Mouse (Mus musculus) testis, postnatal 10 days (tissue): ENCODE measurements around the gene Rasgef1a.

ENCODE experiments used
- DNase-seq: peaks from one replicate; pipeline ENCODE4 v3.0.0; 2021; ENCODE audit warnings: low spot score

Rasgef1a gene

GRCm38 (mm10) chr6:118027036-118027435 is 15.8 kb downstream of the Rasgef1a start:
- no peak for DNase-seq

GRCm38 (mm10) chr6:118031467-118031866 is 20.2 kb downstream of the Rasgef1a start:
- no peak for DNase-seq

- no peak for DNase-seq
Observed at GRCm38 (mm10) chr6:118035639-118036038, 24.4 kb downstream of the Rasgef1a start.

- DNase-seq = no peak
Observed at GRCm38 (mm10) chr6:118036118-118036805, 25.0 kb downstream of the Rasgef1a start.

- DNase-seq = no peak
Observed at GRCm38 (mm10) chr6:118036866-118037265, 25.6 kb downstream of the Rasgef1a start.

GRCm38 (mm10) chr6:118045180-118045579 is 33.9 kb downstream of the Rasgef1a start:
- no peak for DNase-seq

GRCm38 (mm10) chr6:118045892-118046291 is 34.7 kb downstream of the Rasgef1a start:
- no peak for DNase-seq

- DNase-seq = no peak
Observed at GRCm38 (mm10) chr6:118046511-118046910, 35.3 kb downstream of the Rasgef1a start.

- DNase-seq = no peak
Observed at GRCm38 (mm10) chr6:118046924-118047323, 35.7 kb downstream of the Rasgef1a start.

GRCm38 (mm10) chr6:118047811-118048505 is 36.7 kb downstream of the Rasgef1a start:
- no peak for DNase-seq

- DNase-seq = no peak
Observed at GRCm38 (mm10) chr6:118049776-118050175, 38.5 kb downstream of the Rasgef1a start.

GRCm38 (mm10) chr6:118051474-118051873 is 40.2 kb downstream of the Rasgef1a start:
- no peak for DNase-seq

- DNase-seq = no peak
Observed at GRCm38 (mm10) chr6:118055209-118055608, 44.0 kb downstream of the Rasgef1a start.

GRCm38 (mm10) chr6:118061266-118061665 is 50.0 kb downstream of the Rasgef1a start:
- DNase-seq = no peak

GRCm38 (mm10) chr6:118063266-118063665 is 52.0 kb downstream of the Rasgef1a start:
- no peak for DNase-seq

GRCm38 (mm10) chr6:118064968-118065530 is 53.8 kb downstream of the Rasgef1a start:
- DNase-seq = peak; percentile 75

GRCm38 (mm10) chr6:118065837-118066198 is 54.6 kb downstream of the Rasgef1a start:
- no peak for DNase-seq

- DNase-seq = peak; percentile 52
Observed at GRCm38 (mm10) chr6:118066199-118067081, 55.2 kb downstream of the Rasgef1a start.

- no peak for DNase-seq
Observed at GRCm38 (mm10) chr6:118067720-118068119, 56.5 kb downstream of the Rasgef1a start.

GRCm38 (mm10) chr6:118070321-118071012 is 59.2 kb downstream of the Rasgef1a start:
- DNase-seq = peak; percentile 35

GRCm38 (mm10) chr6:118071013-118071350 is 59.7 kb downstream of the Rasgef1a start:
- no peak for DNase-seq

- no peak for DNase-seq
Observed at GRCm38 (mm10) chr6:118071416-118071815, 60.2 kb downstream of the Rasgef1a start.
